Mouse (Mus musculus) MEL (cell line): ENCODE data around the gene Tbx21. TPM values are rescaled to one million over a fixed set of nuclear protein-coding genes. Genes with fewer than 3 reads are reported as not detected.
A peak's percentile ranks its signal among the peaks of the same experiment; 100 is the strongest.

Source experiments
- DNase-seq: peaks from one replicate; pipeline ENCODE4 v3.0.0; 2011; ENCODE audit warnings: low read depth, low spot score
- H3K27ac ChIP-seq: 2 replicates; pipeline ENCODE4 v1.5.1; 2012; ENCODE audit warnings: low read depth, mild to moderate bottlenecking, control low read depth, low read length, moderate library complexity; ENCODE audit not compliant: control insufficient read depth
- H3K27me3 ChIP-seq, 2 experiments: fragments of 150-350 bp in 1 of 2; sonication (generic) in 1 of 2; 2 replicates each; pipeline ENCODE4 v1.6.1; 2012; ENCODE audit warnings: low read length in 2 of 2, mild to moderate bottlenecking in 2 of 2, improper control_type of control experiment in 1 of 2, moderate library complexity in 1 of 2; ENCODE audit not compliant: insufficient read depth in 2 of 2, control insufficient read depth in 1 of 2
- H3K36me3 ChIP-seq, 2 experiments: 2 replicates each; pipeline ENCODE4 v1.6.1; 2012 to 2014; ENCODE audit warnings: low read length in 2 of 2, improper control_type of control experiment in 1 of 2, inconsistent platforms in 1 of 2, mild to moderate bottlenecking in 1 of 2; ENCODE audit not compliant: insufficient read depth in 2 of 2, control insufficient read depth in 1 of 2
- H3K4me1 ChIP-seq, 2 experiments: fragments of 150-350 bp in 1 of 2; sonication (generic) in 1 of 2; 2 replicates each; pipeline ENCODE4 v1.6.1; 2012; ENCODE audit warnings: low read length in 2 of 2, improper control_type of control experiment in 1 of 2, mild to moderate bottlenecking in 1 of 2; ENCODE audit not compliant: insufficient read depth in 2 of 2, control insufficient read depth in 1 of 2
- H3K4me3 ChIP-seq, 2 experiments: fragments of 150-350 bp in 1 of 2; sonication (generic) in 1 of 2; 2 replicates each; pipeline ENCODE4 v1.5.1; 2012; ENCODE audit warnings: low read depth in 2 of 2, low read length in 2 of 2, mild to moderate bottlenecking in 2 of 2, moderate library complexity in 2 of 2, control low read depth in 1 of 2, improper control_type of control experiment in 1 of 2; ENCODE audit not compliant: control insufficient read depth in 1 of 2, insufficient read depth in 1 of 2
- H3K79me2 ChIP-seq: 2 replicates; pipeline ENCODE4 v1.6.1; 2012; ENCODE audit warnings: mild to moderate bottlenecking, low read length, moderate library complexity; ENCODE audit not compliant: control insufficient read depth, poor library complexity, insufficient read depth
- H3K9ac ChIP-seq: 2 replicates; pipeline ENCODE4 v1.6.1; 2012; ENCODE audit warnings: low read depth, mild to moderate bottlenecking, control low read depth, low read length, moderate library complexity; ENCODE audit not compliant: control insufficient read depth, poor library complexity, severe bottlenecking
- H3K9me3 ChIP-seq: fragments of 150-350 bp; sonication (generic); replicated peaks from 2 replicates; pipeline ENCODE4 v1.6.1; 2012; ENCODE audit warnings: mild to moderate bottlenecking, low read length, improper control_type of control experiment, moderate library complexity; ENCODE audit not compliant: insufficient read depth
- BHLHE40 ChIP-seq: IDR thresholded peaks from 2 replicates; pipeline ENCODE4 v1.6.1; 2012; ENCODE audit warnings: low read depth, mild to moderate bottlenecking, inconsistent platforms, low read length, improper control_type of control experiment, borderline replicate concordance
- CTCF ChIP-seq, 3 experiments: IDR thresholded peaks in 2 of 3; conservative IDR thresholded peaks in 1 of 3; 2 replicates each; pipeline ENCODE4 v1.5.1; 2011 to 2012; ENCODE audit warnings: low read length in 3 of 3, low read depth in 2 of 3, mild to moderate bottlenecking in 2 of 3, improper control_type of control experiment in 1 of 3, inconsistent platforms in 1 of 3, mixed read lengths in 1 of 3, moderate library complexity in 1 of 3; ENCODE audit not compliant: control insufficient read depth in 1 of 3, insufficient read depth in 1 of 3, poor library complexity in 1 of 3, severe bottlenecking in 1 of 3
- EP300 ChIP-seq, 2 experiments: IDR thresholded peaks; 2 replicates each; pipeline ENCODE4 v1.6.1; 2011; ENCODE audit warnings: improper control_type of control experiment in 2 of 2, low read length in 2 of 2, low read depth in 1 of 2, mild to moderate bottlenecking in 1 of 2
- GABPA ChIP-seq: IDR thresholded peaks from 2 replicates; pipeline ENCODE4 v1.6.1; 2012; ENCODE audit warnings: low read depth, mild to moderate bottlenecking, inconsistent platforms, low read length, improper control_type of control experiment, moderate library complexity
- HCFC1 ChIP-seq: IDR thresholded peaks from 2 replicates; pipeline ENCODE4 v1.6.1; 2012; ENCODE audit warnings: low read depth, mild to moderate bottlenecking, inconsistent platforms, low read length, improper control_type of control experiment, moderate library complexity
- KAT2A ChIP-seq: conservative IDR thresholded peaks from 2 replicates; pipeline ENCODE4 v1.6.1; 2012; ENCODE audit warnings: low read depth, low read length, improper control_type of control experiment, inconsistent platforms
- MAFK ChIP-seq: IDR thresholded peaks from 2 replicates; pipeline ENCODE4 v1.6.1; 2011; ENCODE audit warnings: low read depth, mild to moderate bottlenecking, low read length, improper control_type of control experiment, borderline replicate concordance
- MAX ChIP-seq: IDR thresholded peaks from 2 replicates; pipeline ENCODE4 v1.6.1; 2011; ENCODE audit warnings: low read length, improper control_type of control experiment
- MAZ ChIP-seq: IDR thresholded peaks from 2 replicates; pipeline ENCODE4 v1.6.1; 2012; ENCODE audit warnings: low read depth, mild to moderate bottlenecking, inconsistent platforms, low read length, improper control_type of control experiment
- MEF2A ChIP-seq: IDR thresholded peaks from 2 replicates; pipeline ENCODE4 v1.6.1; 2014; ENCODE audit warnings: low read depth, mild to moderate bottlenecking, inconsistent platforms, low read length, improper control_type of control experiment; ENCODE audit not compliant: poor library complexity, insufficient replicate concordance, severe bottlenecking; ENCODE audit errors: extremely low read depth
- MXI1 ChIP-seq: IDR thresholded peaks from 2 replicates; pipeline ENCODE4 v1.6.1; 2011; ENCODE audit warnings: mild to moderate bottlenecking, low read depth, low read length, improper control_type of control experiment
- MYB ChIP-seq: IDR thresholded peaks from 2 replicates; pipeline ENCODE4 v1.6.1; 2011; ENCODE audit warnings: mild to moderate bottlenecking, low read depth, low read length, improper control_type of control experiment
- MYC ChIP-seq: IDR thresholded peaks from 2 replicates; pipeline ENCODE4 v1.6.1; 2011; ENCODE audit warnings: low read depth, mild to moderate bottlenecking, low read length, improper control_type of control experiment, moderate library complexity
- NELFE ChIP-seq: IDR thresholded peaks from 2 replicates; pipeline ENCODE4 v1.6.1; 2011; ENCODE audit warnings: low read depth, low read length, improper control_type of control experiment
- POLR2A ChIP-seq, 2 experiments: IDR thresholded peaks; 2 replicates each; pipeline ENCODE4 v1.6.1; 2011 to 2012; ENCODE audit warnings: low read length in 2 of 2, mild to moderate bottlenecking in 2 of 2, control low read depth in 1 of 2, improper control_type of control experiment in 1 of 2, low read depth in 1 of 2, moderate library complexity in 1 of 2; ENCODE audit not compliant: control insufficient read depth in 1 of 2, insufficient read depth in 1 of 2, poor library complexity in 1 of 2
- POLR2AphosphoS2 ChIP-seq: IDR thresholded peaks from 2 replicates; pipeline ENCODE4 v1.6.1; 2011; ENCODE audit warnings: low read length, improper control_type of control experiment
- RCOR1 ChIP-seq: IDR thresholded peaks from 2 replicates; pipeline ENCODE4 v1.6.1; 2012; ENCODE audit warnings: low read depth, mild to moderate bottlenecking, inconsistent platforms, low read length, improper control_type of control experiment
- SIN3A ChIP-seq: IDR thresholded peaks from 2 replicates; pipeline ENCODE4 v1.6.1; 2012; ENCODE audit warnings: low read length, improper control_type of control experiment, inconsistent platforms
- SMC3 ChIP-seq: IDR thresholded peaks from 2 replicates; pipeline ENCODE4 v1.6.1; 2011; ENCODE audit warnings: low read depth, low read length, improper control_type of control experiment
- TAL1 ChIP-seq: IDR thresholded peaks from 2 replicates; pipeline ENCODE4 v1.6.1; 2012; ENCODE audit warnings: mild to moderate bottlenecking, inconsistent platforms, low read length, moderate library complexity, mixed read lengths
- TBP ChIP-seq: IDR thresholded peaks from 2 replicates; pipeline ENCODE4 v1.8.0; 2011; ENCODE audit warnings: low read depth, low read length, improper control_type of control experiment
- TCF12 ChIP-seq: IDR thresholded peaks from 2 replicates; pipeline ENCODE4 v1.6.1; 2014; ENCODE audit warnings: low read depth, mild to moderate bottlenecking, inconsistent platforms, low read length, improper control_type of control experiment, moderate library complexity
- USF1 ChIP-seq: IDR thresholded peaks from 2 replicates; pipeline ENCODE4 v1.6.1; 2014; ENCODE audit warnings: low read depth, mild to moderate bottlenecking, inconsistent platforms, low read length, improper control_type of control experiment, moderate library complexity
- ZC3H11A ChIP-seq: IDR thresholded peaks from 2 replicates; pipeline ENCODE4 v1.6.1; 2012; ENCODE audit warnings: low read depth, mild to moderate bottlenecking, inconsistent platforms, low read length, improper control_type of control experiment
- ZMIZ1 ChIP-seq: IDR thresholded peaks from 2 replicates; pipeline ENCODE4 v1.6.1; 2012; ENCODE audit warnings: low read depth, mild to moderate bottlenecking, inconsistent platforms, low read length, improper control_type of control experiment, moderate library complexity
- polyA plus RNA-seq, 2 experiments: library from polyadenylated mRNA; stranded (reverse) in 1 of 2; unstranded in 1 of 2; fragments of >175 nt in 1 of 2; fragments of >200 nt in 1 of 2; gene quantifications; 2 replicates each; pipeline versions ENCODE4 v1.2.1 to v1.2.4; 2012; ENCODE audit warnings: low replicate concordance in 2 of 2, low read depth in 1 of 2; ENCODE audit not compliant: insufficient read length in 2 of 2, insufficient read depth in 1 of 2, missing spikeins in 1 of 2
- total RNA-seq: library from RNA; depleted of rRNA; stranded (reverse); fragments of 300-350 nt; gene quantifications from 2 replicates; pipeline ENCODE4 v1.2.3, GENCODE M21; 2012

The Tbx21 gene
- total and polyA plus RNA-seq, 3 experiments, result not detected

GRCm38 (mm10) chr11:97052219-97052646 is 62.9 kb downstream of the Tbx21 start:
- no peaks in the 10 kb centered on the region for H3K9me3 ChIP-seq
- H3K4me1 ChIP-seq, result peaks cover 0 to 16% of the 10 kb centered on the region in 2 experiments; a peak in 2 of 4 replicates

GRCm38 (mm10) chr11:97050944-97051586 is 64.1 kb downstream of the Tbx21 start:
- no peaks in the 10 kb centered on the region for H3K36me3 ChIP-seq

More at GRCm38 (mm10) chr11:97052219-97052646, 62.9 kb downstream of the Tbx21 start:
- Histone ChIP-seq H3K36me3 (no peaks in the 10 kb centered on the region; a peak in 1 of 4 replicates), H3K9ac (no peak overlapping the region; the same call in 1 of the 2 replicates), H3K27ac (no peak overlapping the region), H3K27me3 (no peaks in the 10 kb centered on the region), H3K79me2 (peaks cover 10% of the 10 kb centered on the region), H3K4me3 (peak overlapping the region; percentile 78 to 88)
- TF ChIP-seq HCFC1 (peak; percentile 13; the same call in 1 of the 2 replicates), POLR2AphosphoS2 (no peak)
- DNase-seq, result peak; percentile 76

DNA sequence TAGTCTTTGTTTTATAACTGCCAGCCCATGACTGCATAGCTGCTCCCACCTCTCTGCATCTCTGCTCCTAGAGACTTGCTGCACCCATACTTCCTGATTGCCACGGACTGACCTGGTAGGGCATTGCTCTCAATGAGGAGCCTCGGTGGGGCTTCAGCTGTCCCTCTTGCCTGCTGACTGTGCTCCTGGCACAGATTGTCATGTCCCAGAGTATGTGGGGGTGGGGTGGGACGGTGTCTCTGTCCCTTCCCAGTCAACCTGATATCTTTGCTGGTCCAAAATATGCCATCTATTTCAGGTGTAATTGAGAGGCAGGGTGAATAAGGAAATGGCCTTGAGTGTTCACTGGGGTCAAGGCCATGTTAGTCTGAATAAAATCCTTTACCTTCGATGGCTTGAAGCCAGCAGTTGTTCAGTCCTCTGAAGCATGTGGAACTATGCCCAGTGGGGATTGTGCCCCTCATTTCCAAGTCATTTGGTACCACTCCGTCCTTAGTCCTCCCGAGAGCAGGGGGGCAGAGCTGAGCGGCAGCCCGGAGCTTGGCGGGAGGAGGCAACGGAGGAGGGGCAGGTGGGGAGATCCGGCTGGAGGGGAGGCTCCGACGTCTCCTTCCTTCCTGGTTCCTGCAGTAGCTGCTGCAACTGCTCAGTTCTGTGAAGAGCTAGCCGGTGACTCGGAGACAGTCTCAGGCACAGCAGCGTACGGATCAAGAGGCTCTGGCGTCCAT is 64.8 kb downstream of the Tbx21 start, which contains the start of gene Osbpl7:
Osbpl7 (plus strand) TSS at position 413 of the 728 bp plus-strand sequence.
- DNase-seq, result peak; percentile 93
- Histone ChIP-seq H3K36me3 (no peaks in the 10 kb centered on the region), H3K4me3 (peak within 1 kb of the TSS; percentile 78 to 88), H3K9ac (peak within 1 kb of the TSS; percentile 83), H3K79me2 (peaks cover 10% of the 10 kb centered on the region), H3K4me1 (peaks cover 0 to 16% of the 10 kb centered on the region in 2 experiments; a peak in 2 of 4 replicates), H3K27me3 (no peaks in the 10 kb centered on the region), H3K27ac (peak within 1 kb of the TSS; percentile 54), H3K9me3 (no peaks in the 10 kb centered on the region)
- TF ChIP-seq EP300 (IDR thresholded peaks at IDR 0.05; ENCODE audit: low read depth in 1 of 2, low read length in 2 of 2) (no peak), USF1 (no peak), ZMIZ1 (peak; percentile 85), RCOR1 (no peak), NELFE (peak; percentile 93), MAX (peak; percentile 25; the same call in 1 of the 2 replicates), MAFK (no peak), POLR2A (IDR thresholded peaks at IDR 0.05; ENCODE audit: control insufficient read depth in 1 of 2, insufficient read depth in 1 of 2, low read depth in 1 of 2, low read length in 2 of 2, poor library complexity in 1 of 2) (peak; percentile 79 to 94), MEF2A (no peak), TBP (peak; percentile 86), MYB (no peak), TCF12 (peak; percentile 76), TAL1 (no peak), MAZ (peak; percentile 100), BHLHE40 (no peak), CTCF (IDR thresholded peaks at IDR 0.05 in 2 of 3, conservative IDR thresholded peaks at IDR 0.05 in 1 of 3; ENCODE audit: control insufficient read depth in 1 of 3, insufficient read depth in 1 of 3, low read depth in 2 of 3, low read length in 3 of 3, poor library complexity in 1 of 3, severe bottlenecking in 1 of 3) (peak; percentile 37 to 88 (median 82)), KAT2A (no peak; the same call in 1 of the 2 replicates), HCFC1 (peak; percentile 90), SMC3 (no peak; the same call in 1 of the 2 replicates), ZC3H11A (no peak), POLR2AphosphoS2 (peak; percentile 79; the same call in 1 of the 2 replicates)

More at GRCm38 (mm10) chr11:97050944-97051586, 64.1 kb downstream of the Tbx21 start:
- H3K9me3 ChIP-seq, result no peaks in the 10 kb centered on the region
- H3K27ac ChIP-seq, result peak overlapping the region; percentile 54
- peaks cover 10% of the 10 kb centered on the region for H3K79me2 ChIP-seq
- peak; percentile 70 for DNase-seq
- peak overlapping the region; percentile 83 for H3K9ac ChIP-seq
- H3K4me1 ChIP-seq, result peaks cover 0 to 16% of the 10 kb centered on the region in 2 experiments; a peak in 2 of 4 replicates
- TF ChIP-seq SIN3A (peak; percentile 11; the same call in 1 of the 2 replicates), GABPA (no peak), MYC (0 out of 2 replicates have a peak, but pooled peaks have one; percentile 16), MXI1 (peak; percentile 14)
- TF ChIP-seq, all 39 proteins: peak for 3
- peak overlapping the region; percentile 78 to 88 for H3K4me3 ChIP-seq
- no peaks in the 10 kb centered on the region for H3K27me3 ChIP-seq
